Mouse (Mus musculus): ENCODE measurements at regions not wholly inside any gene's neighbourhood (a gene's known extent, or its start where the extent isn't known, plus 50 kb on each side); places are given as distances from the start of the nearest gene placed in this dataset.

- H3K27ac ChIP-seq (ENCODE audit: control insufficient read depth, insufficient read depth, low read length), result no peak overlapping the region
- H3K4me1 ChIP-seq (replicated peaks; ENCODE audit: control insufficient read depth, insufficient read depth, low read length), result no peaks in the 10 kb centered on the region
- no peaks in the 10 kb centered on the region for H3K27me3 ChIP-seq (ENCODE audit: control insufficient read depth, insufficient read depth, low read length)
- 83% methylated on average over 13 of the region's 13 CpGs for WGBS
- H3K4me3 ChIP-seq (ENCODE audit: control insufficient read depth, insufficient read depth, low read length), result no peak overlapping the region
- H3K36me3 ChIP-seq (ENCODE audit: control insufficient read depth, insufficient read depth, low read length), result no peaks in the 10 kb centered on the region
- TF ChIP-seq CTCF (IDR thresholded peaks at IDR 0.05; ENCODE audit: borderline replicate concordance, control insufficient read depth, extremely low read depth, insufficient read depth, low read length, poor library complexity) (no peak), POLR2A (IDR thresholded peaks at IDR 0.05; ENCODE audit: control insufficient read depth, extremely low read depth, insufficient read depth, low read length, poor library complexity) (no peak)
- DNase-seq, result no peak
Observed at GRCm38 (mm10) chr13:57089381-57090075, 193.7 kb upstream of the Trpc7 start.

- H3K27me3 ChIP-seq (ENCODE audit: control insufficient read depth, insufficient read depth, low read length), result no peaks in the 10 kb centered on the region
- H3K27ac ChIP-seq (ENCODE audit: control insufficient read depth, insufficient read depth, low read length), result no peak overlapping the region
- 88% methylated on average over 6 of the region's 6 CpGs for WGBS
- no peaks in the 10 kb centered on the region for H3K36me3 ChIP-seq (ENCODE audit: control insufficient read depth, insufficient read depth, low read length)
- no peak for DNase-seq
- no peak overlapping the region for H3K4me3 ChIP-seq (ENCODE audit: control insufficient read depth, insufficient read depth, low read length)
- TF ChIP-seq POLR2A (IDR thresholded peaks at IDR 0.05; ENCODE audit: control insufficient read depth, extremely low read depth, insufficient read depth, low read length, poor library complexity) (no peak), CTCF (IDR thresholded peaks at IDR 0.05; ENCODE audit: borderline replicate concordance, control insufficient read depth, extremely low read depth, insufficient read depth, low read length, poor library complexity) (no peak)
- H3K4me1 ChIP-seq (replicated peaks; ENCODE audit: control insufficient read depth, insufficient read depth, low read length), result no peaks in the 10 kb centered on the region
Observed at GRCm38 (mm10) chr13:57087966-57088365, 192.2 kb upstream of the Trpc7 start.

- Histone ChIP-seq H3K27ac (ENCODE audit: control insufficient read depth, insufficient read depth, low read length) (no peak overlapping the region), H3K4me3 (ENCODE audit: control insufficient read depth, insufficient read depth, low read length) (no peak overlapping the region), H3K4me1 (replicated peaks; ENCODE audit: control insufficient read depth, insufficient read depth, low read length) (no peaks in the 10 kb centered on the region), H3K36me3 (ENCODE audit: control insufficient read depth, insufficient read depth, low read length) (no peaks in the 10 kb centered on the region), H3K27me3 (ENCODE audit: control insufficient read depth, insufficient read depth, low read length) (no peaks in the 10 kb centered on the region)
- DNase-seq, result no peak
- 90% methylated on average over 5 of the region's 5 CpGs for WGBS
- TF ChIP-seq CTCF (IDR thresholded peaks at IDR 0.05; ENCODE audit: borderline replicate concordance, control insufficient read depth, extremely low read depth, insufficient read depth, low read length, poor library complexity) (no peak), POLR2A (IDR thresholded peaks at IDR 0.05; ENCODE audit: control insufficient read depth, extremely low read depth, insufficient read depth, low read length, poor library complexity) (no peak)
Observed at GRCm38 (mm10) chr13:57087398-57087797, 191.6 kb upstream of the Trpc7 start.

- no peak overlapping the region for H3K27ac ChIP-seq (ENCODE audit: control insufficient read depth, insufficient read depth, low read length)
- no peaks in the 10 kb centered on the region for H3K36me3 ChIP-seq (ENCODE audit: control insufficient read depth, insufficient read depth, low read length)
- DNase-seq, result no peak
- no peaks in the 10 kb centered on the region for H3K27me3 ChIP-seq (ENCODE audit: control insufficient read depth, insufficient read depth, low read length)
- no peak for TF ChIP-seq CTCF (IDR thresholded peaks at IDR 0.05; ENCODE audit: borderline replicate concordance, control insufficient read depth, extremely low read depth, insufficient read depth, low read length, poor library complexity)
- TF ChIP-seq POLR2A (IDR thresholded peaks at IDR 0.05; ENCODE audit: control insufficient read depth, extremely low read depth, insufficient read depth, low read length, poor library complexity), result no peak
- WGBS, result 85% methylated on average over 5 of the region's 5 CpGs
- no peaks in the 10 kb centered on the region for H3K4me1 ChIP-seq (replicated peaks; ENCODE audit: control insufficient read depth, insufficient read depth, low read length)
- no peak overlapping the region for H3K4me3 ChIP-seq (ENCODE audit: control insufficient read depth, insufficient read depth, low read length)
Observed at GRCm38 (mm10) chr13:57083751-57084150, 188.0 kb upstream of the Trpc7 start.

GRCm38 (mm10) chr13:57070479-57070878 lies 174.7 kb upstream of the Trpc7 start:
- DNase-seq, result no peak
- H3K4me3 ChIP-seq (ENCODE audit: control insufficient read depth, insufficient read depth, low read length), result no peak overlapping the region
- H3K4me1 ChIP-seq (replicated peaks; ENCODE audit: control insufficient read depth, insufficient read depth, low read length), result no peaks in the 10 kb centered on the region
- no peaks in the 10 kb centered on the region for H3K27me3 ChIP-seq (ENCODE audit: control insufficient read depth, insufficient read depth, low read length)
- WGBS, result 78% methylated on average over 5 of the region's 5 CpGs
- H3K36me3 ChIP-seq (ENCODE audit: control insufficient read depth, insufficient read depth, low read length), result no peaks in the 10 kb centered on the region
- no peak overlapping the region for H3K27ac ChIP-seq (ENCODE audit: control insufficient read depth, insufficient read depth, low read length)
- TF ChIP-seq CTCF (IDR thresholded peaks at IDR 0.05; ENCODE audit: borderline replicate concordance, control insufficient read depth, extremely low read depth, insufficient read depth, low read length, poor library complexity), result no peak
- TF ChIP-seq POLR2A (IDR thresholded peaks at IDR 0.05; ENCODE audit: control insufficient read depth, extremely low read depth, insufficient read depth, low read length, poor library complexity), result no peak

GRCm38 (mm10) chr13:57061656-57062055 lies 165.9 kb upstream of the Trpc7 start:
- no peak overlapping the region for H3K4me3 ChIP-seq (ENCODE audit: control insufficient read depth, insufficient read depth, low read length)
- no peak overlapping the region for H3K27ac ChIP-seq (ENCODE audit: control insufficient read depth, insufficient read depth, low read length)
- DNase-seq, result no peak
- TF ChIP-seq CTCF (IDR thresholded peaks at IDR 0.05; ENCODE audit: borderline replicate concordance, control insufficient read depth, extremely low read depth, insufficient read depth, low read length, poor library complexity) (no peak), POLR2A (IDR thresholded peaks at IDR 0.05; ENCODE audit: control insufficient read depth, extremely low read depth, insufficient read depth, low read length, poor library complexity) (no peak)
- 93% methylated on average over 9 of the region's 9 CpGs for WGBS
- H3K4me1 ChIP-seq (replicated peaks; ENCODE audit: control insufficient read depth, insufficient read depth, low read length), result no peaks in the 10 kb centered on the region
- H3K27me3 ChIP-seq (ENCODE audit: control insufficient read depth, insufficient read depth, low read length), result no peaks in the 10 kb centered on the region
- H3K36me3 ChIP-seq (ENCODE audit: control insufficient read depth, insufficient read depth, low read length), result no peaks in the 10 kb centered on the region

- no peak for DNase-seq
- Histone ChIP-seq H3K4me3 (ENCODE audit: control insufficient read depth, insufficient read depth, low read length) (no peak overlapping the region), H3K4me1 (replicated peaks; ENCODE audit: control insufficient read depth, insufficient read depth, low read length) (no peaks in the 10 kb centered on the region), H3K27me3 (ENCODE audit: control insufficient read depth, insufficient read depth, low read length) (no peaks in the 10 kb centered on the region), H3K27ac (ENCODE audit: control insufficient read depth, insufficient read depth, low read length) (no peak overlapping the region), H3K36me3 (ENCODE audit: control insufficient read depth, insufficient read depth, low read length) (no peaks in the 10 kb centered on the region)
- 83% methylated on average over 7 of the region's 7 CpGs for WGBS
- TF ChIP-seq POLR2A (IDR thresholded peaks at IDR 0.05; ENCODE audit: control insufficient read depth, extremely low read depth, insufficient read depth, low read length, poor library complexity), result no peak
- TF ChIP-seq CTCF (IDR thresholded peaks at IDR 0.05; ENCODE audit: borderline replicate concordance, control insufficient read depth, extremely low read depth, insufficient read depth, low read length, poor library complexity), result no peak
Observed at GRCm38 (mm10) chr13:57061074-57061473, 165.3 kb upstream of the Trpc7 start.
